Mouse (Mus musculus) ovary, postnatal 10 days (tissue): ENCODE results near the gene Ak1.
A peak's percentile ranks its signal among the peaks of the same experiment; 100 is the strongest.

Experiments
- DNase-seq: peaks from one replicate; pipeline ENCODE4 v3.0.0; 2022; ENCODE audit warnings: low spot score

The Ak1 gene

GRCm38 (mm10) chr2:32601417-32602065 lies 20.0 kb upstream of the Ak1 start:
- no peak for DNase-seq

GRCm38 (mm10) chr2:32602600-32603054 lies 18.9 kb upstream of the Ak1 start:
- DNase-seq = peak; percentile 92

GRCm38 (mm10) chr2:32604631-32605030 lies 16.9 kb upstream of the Ak1 start:
- DNase-seq = no peak

- no peak for DNase-seq
Observed at GRCm38 (mm10) chr2:32606161-32607142, 15.1 kb upstream of the Ak1 start.

- no peak for DNase-seq
Observed at GRCm38 (mm10) chr2:32607262-32607947, 14.2 kb upstream of the Ak1 start.

- no peak for DNase-seq
Observed at GRCm38 (mm10) chr2:32608141-32608777, 13.3 kb upstream of the Ak1 start.

- DNase-seq = no peak
Observed at GRCm38 (mm10) chr2:32608778-32609435, 12.7 kb upstream of the Ak1 start.

GRCm38 (mm10) chr2:32610610-32611229 lies 10.8 kb upstream of the Ak1 start:
- DNase-seq = no peak

GRCm38 (mm10) chr2:32612274-32612673 lies 9.3 kb upstream of the Ak1 start:
- no peak for DNase-seq

- DNase-seq = no peak
Observed at GRCm38 (mm10) chr2:32617109-32617508, 4.4 kb upstream of the Ak1 start.

GRCm38 (mm10) chr2:32617601-32618000 lies 4.0 kb upstream of the Ak1 start:
- DNase-seq = no peak

- no peak for DNase-seq
Observed at GRCm38 (mm10) chr2:32618051-32618450, 3.5 kb upstream of the Ak1 start.

- no peak for DNase-seq
Observed at GRCm38 (mm10) chr2:32620682-32621516, 659 bp upstream of the Ak1 start.

GRCm38 (mm10) chr2:32624111-32624748 lies 2.7 kb downstream of the Ak1 start:
- no peak for DNase-seq

GRCm38 (mm10) chr2:32625212-32625872 lies 3.8 kb downstream of the Ak1 start:
- DNase-seq = no peak

- no peak for DNase-seq
Observed at GRCm38 (mm10) chr2:32625873-32626694, 4.5 kb downstream of the Ak1 start.

GRCm38 (mm10) chr2:32627266-32628043 lies 5.9 kb downstream of the Ak1 start:
- DNase-seq = no peak
